Mouse (Mus musculus) liver, adult (tissue): Measurements from ENCODE around the gene Cs.

Experiments used
- GATA4 ChIP-seq: IDR thresholded peaks from 2 replicates; pipeline ENCODE4 v1.6.1; 2014; ENCODE audit warnings: mild to moderate bottlenecking, low read length; ENCODE audit not compliant: insufficient replicate concordance

Cs gene

GRCm38 (mm10) chr10:128362568-128362967, 25.0 kb downstream of the Cs start:
- TF ChIP-seq GATA4 = no peak

GRCm38 (mm10) chr10:128367899-128368401, 30.4 kb downstream of the Cs start:
- no peak; the same call in 1 of the 2 replicates for TF ChIP-seq GATA4

GRCm38 (mm10) chr10:128368402-128369217, 31.1 kb downstream of the Cs start, which contains the start of gene Coq10a:
Gene Coq10a (minus strand): TSS chr10:128368997.
- TF ChIP-seq GATA4 = peak; percentile 16; the same call in 1 of the 2 replicates

GRCm38 (mm10) chr10:128369218-128369543, 31.6 kb downstream of the Cs start:
- TF ChIP-seq GATA4 = 0 out of 2 replicates have a peak, but pooled peaks have one; percentile 1

GRCm38 (mm10) chr10:128369599-128369998, 32.1 kb downstream of the Cs start:
- no peak for TF ChIP-seq GATA4

GRCm38 (mm10) chr10:128370021-128370420, 32.5 kb downstream of the Cs start:
- no peak for TF ChIP-seq GATA4

GRCm38 (mm10) chr10:128370601-128371000, 33.1 kb downstream of the Cs start:
- no peak for TF ChIP-seq GATA4

GRCm38 (mm10) chr10:128372142-128372541, 34.6 kb downstream of the Cs start:
- TF ChIP-seq GATA4 = no peak

- peak; percentile 33; the same call in 1 of the 2 replicates for TF ChIP-seq GATA4
Observed at GRCm38 (mm10) chr10:128372989-128373748, 35.6 kb downstream of the Cs start.

GRCm38 (mm10) chr10:128374393-128374792, 36.9 kb downstream of the Cs start:
- no peak for TF ChIP-seq GATA4

GRCm38 (mm10) chr10:128376099-128376454, 38.5 kb downstream of the Cs start:
- TF ChIP-seq GATA4 = no peak

GRCm38 (mm10) chr10:128376455-128377211, 39.1 kb downstream of the Cs start, which contains the start of gene Ankrd52:
Gene Ankrd52 (plus strand): TSS chr10:128377115.
- TF ChIP-seq GATA4 = no peak

GRCm38 (mm10) chr10:128377222-128377939, 39.8 kb downstream of the Cs start:
- TF ChIP-seq GATA4 = no peak

GRCm38 (mm10) chr10:128377940-128378448, 40.5 kb downstream of the Cs start:
- no peak for TF ChIP-seq GATA4

GRCm38 (mm10) chr10:128378462-128378861, 40.9 kb downstream of the Cs start:
- TF ChIP-seq GATA4 = no peak

- TF ChIP-seq GATA4 = no peak
Observed at GRCm38 (mm10) chr10:128379260-128379659, 41.7 kb downstream of the Cs start.
